Mouse (Mus musculus) G1E-ER4 (cell line): ENCODE data around the gene Gabpb1. TPM values are rescaled to one million over a fixed set of nuclear protein-coding genes. Genes with fewer than 3 reads are reported as not detected.

ENCODE experiments used
- GATA1 ChIP-seq: IDR thresholded peaks from one replicate; pipeline ENCODE4 v1.8.0; 2012; ENCODE audit warnings: low read length, inconsistent platforms
- polyA plus RNA-seq: library from polyadenylated mRNA; stranded (reverse); fragments of >175 nt; gene quantifications from 2 replicates; pipeline ENCODE4 v1.2.3, GENCODE M21; 2012

Gene Gabpb1
- polyA plus RNA-seq, 1 experiment: 6.9 TPM

- no peak for TF ChIP-seq GATA1
Observed at GRCm38 (mm10) chr2:126579282-126579681, 96.9 kb downstream of the Gabpb1 start.

Other genes starting within 250 kb of the Gabpb1 start
- not detected in 2 replicates for gene Atp8b4, start 175.7 kb downstream of the Gabpb1 start, polyA plus RNA-seq
- not detected in 2 replicates for gene Slc27a2, start 123.9 kb downstream of the Gabpb1 start, polyA plus RNA-seq
- 3.1 and 3.6 TPM in 2 replicates for gene Hdc, start 57.0 kb downstream of the Gabpb1 start, polyA plus RNA-seq
- 18.4 and 19.3 TPM in 2 replicates for gene Usp8, start 31.0 kb upstream of the Gabpb1 start, polyA plus RNA-seq
- 0.22 and 0.23 TPM in 2 replicates for gene Usp50, start 107.1 kb upstream of the Gabpb1 start, polyA plus RNA-seq
- 10.0 and 15.3 TPM in 2 replicates for gene Trpm7, start 199.9 kb upstream of the Gabpb1 start, polyA plus RNA-seq